Mouse (Mus musculus): Measurements from ENCODE around the gene Gna11. TPM values are rescaled to one million over a fixed set of nuclear protein-coding genes. Genes with fewer than 3 reads are reported as not detected.

Gene Gna11
- polyA plus RNA-seq, 3 experiments from 2014 or later, result 26.5 to 29.4 (median 28.7) TPM

DNA sequence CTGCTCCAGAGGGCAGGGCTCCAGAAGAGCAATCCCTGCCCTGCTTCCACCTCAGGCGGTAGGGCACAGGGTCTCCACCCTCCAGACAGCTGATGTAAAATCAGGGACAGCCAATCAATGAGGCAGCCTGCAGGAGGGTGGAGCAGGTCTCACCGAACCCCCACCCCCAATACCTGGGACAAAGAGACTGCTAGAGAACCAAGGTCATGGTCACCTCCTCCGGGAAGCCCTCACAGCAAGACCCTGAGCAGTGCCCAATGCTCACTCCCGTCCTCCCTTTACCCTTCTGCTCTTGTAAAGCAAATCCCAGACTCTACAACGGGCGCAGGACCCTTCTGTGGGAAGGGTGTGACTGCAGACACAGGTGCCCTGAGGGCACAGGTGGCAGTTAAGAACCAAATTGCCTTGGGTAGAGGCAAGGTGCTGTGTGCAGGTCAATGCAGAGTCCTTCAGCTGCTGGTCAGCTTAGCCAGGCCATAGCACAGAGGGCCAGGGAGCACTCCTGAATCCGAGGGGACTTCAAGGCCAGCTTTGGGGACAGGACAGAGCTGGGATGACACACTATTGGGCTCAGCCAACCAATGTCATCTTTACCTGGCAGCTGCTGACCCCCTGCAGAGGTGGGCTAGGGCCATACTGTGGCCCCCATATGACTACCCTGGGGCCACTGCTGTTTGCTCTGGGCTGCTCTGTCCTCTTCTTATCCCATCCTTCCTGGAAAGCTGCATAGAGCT lies 2.1 kb downstream of the Gna11 start:
- no peak for ATAC-seq

DNA sequence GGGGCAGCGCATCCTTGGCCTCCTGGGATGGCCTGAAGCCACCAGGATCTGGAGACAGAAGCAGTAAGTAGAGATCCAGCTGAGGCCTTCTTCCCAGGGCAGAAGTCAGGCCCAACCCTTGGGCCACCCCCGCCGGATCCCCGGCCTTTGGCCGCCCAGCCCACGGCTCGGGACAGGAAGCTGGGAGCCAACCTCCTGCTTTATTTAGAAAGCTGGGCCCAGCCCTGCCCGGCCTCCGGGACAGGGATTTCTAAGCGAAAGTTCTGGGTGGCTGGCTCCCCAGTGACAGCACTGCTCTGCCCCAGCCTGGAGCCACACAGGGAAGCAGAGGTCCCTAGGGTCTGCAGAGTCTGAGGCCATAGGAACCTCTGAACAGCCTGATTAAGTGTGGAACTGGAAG lies 3.2 kb downstream of the Gna11 start:
- ATAC-seq, result no peak

DNA sequence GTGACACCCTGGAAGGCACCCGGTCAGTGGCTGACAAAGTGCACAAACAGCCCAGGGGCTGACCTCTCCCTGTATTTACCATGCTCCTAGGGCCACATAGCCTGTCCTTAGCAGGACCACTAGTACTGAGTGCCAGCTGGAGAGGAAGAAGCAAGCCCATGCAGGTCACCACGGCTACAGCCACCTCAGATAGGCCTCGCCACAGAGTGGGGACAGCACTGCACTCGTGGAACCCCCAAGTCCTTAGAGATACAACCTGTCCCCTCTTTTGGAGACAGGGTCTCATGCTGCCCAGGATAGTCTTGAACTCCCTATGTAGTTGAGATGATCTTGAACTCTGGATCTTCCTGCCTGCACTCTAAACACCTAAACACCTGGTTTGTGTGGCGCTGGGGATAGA lies 3.6 kb downstream of the Gna11 start:
- no peak for ATAC-seq

DNA sequence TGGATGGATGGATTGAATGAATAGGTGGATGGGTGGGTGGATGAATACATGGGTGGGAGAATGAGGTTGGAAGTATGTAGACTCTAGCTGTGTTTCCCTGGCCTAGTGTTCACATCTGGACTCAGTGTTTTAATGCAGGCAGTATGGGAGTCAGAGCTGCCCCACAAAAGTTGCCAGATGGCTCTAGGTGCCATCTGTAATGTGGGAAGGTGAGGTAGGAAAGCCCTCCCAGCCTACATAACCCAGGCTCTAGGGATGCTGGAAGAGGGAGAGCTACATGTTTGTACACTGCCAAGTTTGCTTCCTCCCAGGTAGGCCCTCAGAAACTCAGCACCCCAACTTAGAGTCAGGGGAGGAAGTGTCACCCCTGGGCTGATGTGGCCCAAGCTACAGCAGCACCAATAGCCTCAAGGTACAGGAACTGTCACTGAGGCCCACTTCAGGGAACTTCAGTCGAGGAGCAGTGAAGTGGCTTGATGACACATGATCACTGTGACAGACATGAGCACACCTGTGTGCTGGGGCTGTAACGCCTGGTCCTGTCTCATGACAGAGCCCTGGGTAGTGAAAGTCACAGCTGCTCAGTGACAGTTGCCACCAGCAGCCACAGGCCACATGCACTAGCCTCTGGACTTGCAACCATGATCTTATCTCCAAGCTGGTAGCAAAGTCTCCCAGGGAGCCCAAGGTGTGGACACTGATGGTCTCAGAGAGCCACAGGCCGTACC lies 6.5 kb downstream of the Gna11 start:
- ATAC-seq, result no peak

DNA sequence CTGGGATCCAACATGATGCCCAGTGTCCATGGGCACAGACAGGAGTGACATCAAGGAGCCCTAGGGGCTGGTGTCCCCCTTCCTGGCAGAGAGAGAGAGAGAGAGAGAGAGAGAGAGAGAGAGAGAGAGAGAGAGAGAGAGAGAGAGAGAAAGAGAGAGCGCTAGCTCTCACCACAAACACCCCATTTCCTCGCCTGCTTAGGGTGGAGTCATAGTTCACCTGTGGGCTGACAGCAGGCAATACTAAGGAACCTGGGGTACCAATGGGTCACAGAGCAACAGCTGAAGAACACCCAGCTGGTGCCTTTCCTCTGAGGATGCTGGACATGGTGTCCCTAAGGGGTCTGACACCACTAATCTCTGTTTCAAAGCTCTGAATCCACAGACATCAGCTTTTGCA lies 7.6 kb downstream of the Gna11 start:
- peak; percentile 17 for ATAC-seq

DNA sequence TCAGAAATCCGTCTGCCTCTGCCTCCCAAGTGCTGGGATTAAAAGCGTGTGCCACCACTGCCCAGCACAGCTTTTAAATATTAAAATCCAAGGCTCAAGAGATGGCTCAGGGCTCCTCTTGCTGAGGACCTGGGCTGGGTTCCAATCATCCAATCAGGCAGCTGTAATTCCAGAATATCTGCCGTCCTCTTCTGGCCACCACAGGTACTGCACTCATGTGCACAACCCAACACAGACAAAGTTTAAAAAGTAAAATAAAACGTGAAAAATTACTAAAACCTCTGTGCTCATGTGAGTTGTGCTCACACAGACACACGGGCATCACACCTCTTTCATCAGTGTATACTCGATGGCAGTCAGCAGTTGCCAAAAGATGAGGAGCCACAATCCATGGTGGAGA lies 8.3 kb downstream of the Gna11 start:
- no peak for ATAC-seq

DNA sequence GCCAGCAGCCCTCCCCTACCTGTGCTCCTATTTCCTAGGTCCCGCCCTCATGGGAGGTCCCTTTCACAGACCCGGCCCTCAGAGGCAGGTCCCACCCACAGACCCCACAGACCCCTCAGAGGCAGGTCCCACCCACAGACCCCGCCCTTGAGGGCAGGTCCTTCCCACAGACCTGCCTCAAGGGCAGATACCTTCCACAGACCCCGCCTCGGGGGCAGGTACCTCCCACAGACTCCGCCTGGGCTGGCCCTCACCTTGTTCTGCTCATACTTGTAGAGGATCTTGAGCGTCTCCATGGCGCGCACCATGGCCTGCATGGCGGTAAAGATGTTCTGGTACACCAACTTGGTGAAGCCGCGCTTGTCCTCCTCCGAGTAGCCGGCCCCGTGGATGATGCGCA lies 10.2 kb downstream of the Gna11 start:
- ATAC-seq, result no peak

GRCm38 (mm10) chr10:81526779-81527178 lies 18.2 kb downstream of the Gna11 start:
- peak; percentile 71 for ATAC-seq

DNA sequence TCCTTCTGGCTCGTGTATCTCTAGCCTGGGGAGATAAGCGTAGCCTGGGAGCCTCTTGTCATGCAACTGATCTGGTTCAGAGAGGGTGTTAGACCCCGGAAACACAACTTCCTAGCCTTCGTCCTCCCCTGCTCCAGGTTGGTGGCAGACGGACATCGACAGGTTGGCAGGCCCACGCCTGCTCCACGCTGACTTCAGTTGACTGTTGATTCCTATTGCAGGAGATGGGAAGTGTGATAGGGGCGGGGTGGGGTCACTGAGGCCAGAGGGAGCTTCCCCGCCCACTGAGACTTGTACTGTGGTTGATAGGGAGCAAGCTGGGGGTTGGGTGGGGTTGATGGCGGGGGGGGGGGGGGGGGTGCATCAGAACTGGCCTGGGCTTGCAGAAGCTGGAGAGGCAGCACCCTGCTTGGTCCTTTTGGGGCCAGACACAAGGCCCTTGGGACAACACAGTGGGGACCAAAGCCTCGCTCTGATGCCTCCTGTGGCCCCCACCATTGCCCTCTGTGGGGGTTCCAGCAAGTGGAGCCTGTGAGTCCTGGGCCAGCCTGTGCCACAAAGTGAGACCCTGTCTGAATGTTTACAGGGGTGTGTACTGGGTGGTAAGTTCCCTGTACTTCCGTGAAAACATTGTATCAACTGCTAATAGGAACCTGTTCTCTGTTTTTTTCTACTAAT lies 19.8 kb downstream of the Gna11 start:
- ATAC-seq, result no peak

DNA sequence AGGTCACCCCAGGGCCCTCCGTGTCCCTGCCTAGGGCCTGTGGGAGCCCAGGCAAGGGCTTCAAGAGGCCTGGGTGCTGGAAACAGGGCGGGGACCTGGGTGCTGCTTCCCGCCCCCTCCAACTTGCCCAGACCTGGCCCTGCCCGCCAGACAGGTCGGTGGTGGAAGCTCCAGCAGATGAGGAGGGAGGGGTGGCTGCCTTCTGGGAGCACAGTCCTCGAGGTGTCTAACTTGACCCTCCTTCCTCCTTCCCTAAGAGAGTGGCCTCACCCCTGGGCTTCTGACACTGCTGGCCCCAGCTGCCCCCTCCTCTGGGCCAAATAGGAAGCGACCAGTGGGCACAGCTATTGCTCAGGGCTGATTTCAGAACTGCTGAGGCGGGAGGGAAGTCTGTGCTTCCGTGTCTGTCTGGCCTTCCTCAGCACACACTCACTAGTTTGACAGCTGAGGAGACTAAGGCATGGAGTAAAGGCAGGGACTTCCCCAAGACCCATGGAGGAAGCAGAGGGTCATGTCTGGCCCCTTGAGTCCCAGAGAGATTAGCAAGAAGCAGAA lies 20.9 kb downstream of the Gna11 start, which contains the start of gene Gna15:
Gna15 (minus strand) TSS at position 175 of the 555 bp plus-strand sequence.
- ATAC-seq, result peak; percentile 57

- peak; percentile 33 for ATAC-seq
These were observed 21.4 kb downstream of the Gna11 start for GRCm38 (mm10) chr10:81523570-81523969.

DNA sequence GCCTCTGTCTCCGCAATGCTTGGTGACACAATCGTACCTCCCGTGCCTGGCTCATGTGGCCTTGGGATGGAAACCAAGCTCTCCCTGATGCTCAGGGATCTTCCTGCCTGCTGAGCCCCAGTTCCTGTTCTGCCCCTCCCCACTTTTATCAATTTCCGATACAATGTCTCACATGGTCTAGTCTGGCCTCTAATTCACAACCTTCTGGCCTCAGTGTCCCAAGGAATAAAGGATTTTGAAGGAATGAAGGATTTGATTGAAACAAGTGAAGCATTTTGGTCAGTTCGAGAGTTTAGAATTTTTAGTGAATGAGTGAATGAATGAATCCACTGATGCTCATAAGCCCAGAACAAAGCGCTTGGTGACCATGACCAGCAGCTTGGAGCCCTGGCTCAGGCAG lies 21.8 kb downstream of the Gna11 start:
- ATAC-seq, result no peak

DNA sequence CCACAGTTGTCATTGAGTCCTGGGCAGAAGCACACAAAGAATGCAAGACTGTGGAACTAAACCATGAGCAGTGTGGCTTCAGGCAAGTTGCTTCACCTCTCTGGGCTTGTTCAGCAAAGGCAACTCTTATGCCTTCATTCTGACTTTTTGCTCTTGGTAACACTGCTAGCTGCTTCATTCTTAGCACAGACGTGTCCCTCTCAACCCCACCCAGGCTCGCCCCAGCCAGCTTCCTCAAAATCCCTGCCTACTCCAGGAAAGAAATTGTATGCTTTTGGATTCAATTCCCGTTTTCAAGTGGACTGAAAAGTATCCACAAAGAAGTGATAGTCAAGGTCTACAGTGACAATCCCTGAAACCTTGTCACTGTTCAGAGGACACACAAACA lies 25.0 kb downstream of the Gna11 start:
- ATAC-seq, result no peak

- no peak for ATAC-seq
These were observed 25.6 kb downstream of the Gna11 start for GRCm38 (mm10) chr10:81519227-81519977.

GRCm38 (mm10) chr10:81518546-81518945 lies 26.4 kb downstream of the Gna11 start:
- peak; percentile 78 for ATAC-seq

- no peak for ATAC-seq
These were observed 27.8 kb downstream of the Gna11 start for GRCm38 (mm10) chr10:81517227-81517626.

- no peak for ATAC-seq
These were observed 31.2 kb downstream of the Gna11 start for GRCm38 (mm10) chr10:81513798-81514197.

GRCm38 (mm10) chr10:81510246-81510810 lies 34.7 kb downstream of the Gna11 start:
- ATAC-seq, result peak; percentile 83

DNA sequence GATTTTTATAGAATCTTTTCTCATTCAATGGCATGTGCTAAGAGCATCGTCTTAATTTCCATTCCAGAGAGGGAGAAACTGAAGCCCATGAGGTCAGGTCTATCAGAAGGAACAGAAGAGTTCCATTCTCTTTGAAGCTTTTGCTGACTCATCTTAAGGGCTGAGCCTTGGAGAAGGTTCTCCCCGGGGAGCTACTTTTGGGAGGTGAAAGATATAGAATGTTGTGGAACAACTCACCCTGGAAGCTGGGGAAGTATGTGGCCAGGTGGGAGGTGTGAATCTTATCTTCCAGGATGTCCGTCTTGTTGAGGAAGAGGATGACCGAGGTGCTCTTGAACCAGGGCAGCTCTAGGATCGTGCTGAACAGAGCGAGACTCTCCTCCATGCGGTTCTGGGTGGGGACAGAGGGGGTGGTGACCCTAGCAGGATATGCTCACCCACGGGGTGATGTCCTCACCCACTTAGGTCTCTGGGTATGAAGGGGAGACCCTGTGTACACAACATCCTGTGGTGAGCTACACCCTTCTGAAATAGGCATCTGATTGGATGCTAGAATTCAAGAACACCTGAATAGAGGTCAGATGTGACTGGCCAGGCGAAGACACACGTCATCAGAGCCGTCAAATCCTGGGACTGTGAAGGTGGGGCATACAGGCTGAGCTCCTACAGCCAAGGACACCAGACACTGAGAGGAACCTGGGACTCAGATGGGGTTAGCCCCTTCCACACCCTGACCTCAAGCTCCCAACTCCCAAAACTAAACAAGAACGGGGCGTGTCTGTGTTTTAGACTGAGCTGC lies 37.1 kb downstream of the Gna11 start:
- ATAC-seq, result peak; percentile 69

- ATAC-seq, result no peak
These were observed 37.9 kb downstream of the Gna11 start for GRCm38 (mm10) chr10:81507095-81507494.

DNA sequence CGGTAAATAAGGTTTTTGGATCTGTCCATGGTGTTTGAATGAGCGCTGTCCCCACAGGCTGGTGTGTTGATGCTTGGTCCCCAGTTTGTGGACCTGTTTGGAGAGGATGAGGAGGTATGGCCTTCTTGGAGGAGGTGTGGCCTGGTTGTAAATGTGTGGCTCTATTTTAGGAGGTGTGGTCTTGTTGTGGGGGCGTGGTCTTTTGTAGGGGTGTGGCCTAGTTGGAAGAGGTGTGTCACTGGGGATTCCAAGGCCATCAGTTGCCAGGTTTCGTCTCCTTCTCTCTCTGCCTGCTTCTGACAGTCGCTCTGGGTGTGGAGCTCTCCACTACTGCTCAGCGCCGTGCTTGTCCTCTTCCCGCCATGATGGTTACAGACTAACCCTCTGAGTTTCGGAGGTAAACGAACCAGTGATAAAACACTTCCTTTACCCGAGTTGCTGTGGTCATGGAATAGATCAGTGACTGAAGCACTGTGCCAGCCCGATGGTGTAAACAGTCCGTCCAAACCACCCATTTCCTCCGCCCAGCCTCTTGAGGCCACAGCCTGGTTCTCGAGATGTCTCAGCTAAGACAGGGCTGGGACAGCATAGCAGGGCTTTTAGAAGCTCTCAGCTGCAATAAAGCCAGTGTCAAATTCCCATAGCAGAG lies 39.9 kb downstream of the Gna11 start:
- no peak for ATAC-seq

Measured in inflammation-experienced regulatory T-cells, adult 6 months (primary cell).